Mouse (Mus musculus): ENCODE measurements at regions not wholly inside any gene's neighbourhood (a gene's known extent, or its start where the extent isn't known, plus 50 kb on each side); places are given as distances from the start of the nearest gene placed in this dataset.

DNA sequence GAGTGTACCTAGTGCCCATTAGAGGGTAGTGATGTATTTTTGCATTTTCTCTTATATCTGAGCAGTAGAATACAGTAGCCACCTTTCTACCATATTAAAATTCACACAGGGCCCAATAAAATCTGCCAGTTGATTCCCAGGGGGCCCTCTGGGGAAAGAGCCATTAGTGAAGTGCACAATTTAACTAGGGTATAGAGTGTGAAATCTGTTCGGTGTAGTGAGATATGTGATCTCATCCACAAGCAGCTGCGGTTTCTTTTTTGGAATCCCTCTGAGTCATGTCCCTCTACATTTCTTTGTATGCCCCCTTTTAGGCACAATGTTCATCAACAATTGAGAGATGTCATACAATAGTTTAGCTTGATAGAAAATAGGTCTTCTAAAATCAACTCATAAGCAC, 847.1 kb downstream of the D3Ertd751e start:
- ChIA-PET CTCF (no interaction called here), POLR2A (no interaction called here)

DNA sequence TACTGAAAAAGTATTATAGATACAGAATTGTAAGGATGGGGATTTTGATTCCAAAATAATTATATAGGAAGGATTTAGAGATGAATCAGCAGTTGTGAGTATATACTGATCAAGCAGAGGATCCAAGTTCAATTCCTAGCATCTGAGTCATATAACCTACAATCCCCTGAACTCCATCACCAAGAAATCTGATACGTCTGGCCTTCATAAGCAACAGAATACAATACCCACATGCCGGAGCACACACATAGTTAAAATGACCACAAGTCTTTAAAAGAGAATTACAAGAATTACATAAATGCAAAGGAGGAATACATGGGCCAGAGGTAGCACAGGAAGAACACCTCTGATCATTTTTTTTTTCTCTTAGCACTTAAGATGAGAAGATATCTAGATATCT, 847.7 kb downstream of the D3Ertd751e start:
- POLR2A ChIA-PET: no interaction called here
- CTCF ChIA-PET: no interaction called here

DNA sequence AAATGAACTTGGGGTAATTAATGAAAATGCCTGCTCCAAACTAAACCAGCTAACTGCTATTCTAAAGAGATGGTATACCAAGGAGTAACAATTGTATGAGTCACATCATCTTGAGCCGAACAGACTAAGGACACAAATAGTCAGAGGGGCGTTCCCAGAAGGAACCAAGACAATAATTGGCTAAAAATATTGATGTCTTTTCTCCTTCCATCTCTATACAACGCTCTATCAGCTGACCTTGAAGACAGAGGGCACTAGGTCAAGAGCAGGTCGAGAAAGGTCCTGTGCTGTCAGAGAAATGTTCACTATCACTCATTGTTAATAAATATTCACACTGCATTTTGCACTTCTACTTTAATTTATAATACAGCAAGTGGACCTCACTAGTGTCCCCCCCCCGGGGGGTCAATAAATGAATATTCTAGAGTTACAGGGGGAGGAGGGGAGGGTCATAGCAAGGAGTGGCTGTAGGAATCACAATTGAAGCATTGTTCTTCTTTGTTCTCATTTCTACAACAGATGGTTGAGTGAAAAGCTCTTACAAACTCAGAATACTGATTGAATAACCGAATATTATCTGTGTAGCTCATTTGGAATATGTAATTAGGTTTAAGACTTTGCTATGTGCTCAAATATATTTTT, 851.5 kb downstream of the D3Ertd751e start:
- CTCF ChIA-PET: no interaction called here
- POLR2A ChIA-PET: no interaction called here

- CTCF ChIA-PET: no interaction called here
- POLR2A ChIA-PET: no interaction called here
Observed at GRCm38 (mm10) chr3:42596686-42597085, 854.3 kb downstream of the D3Ertd751e start.

Data from embryonic stem cell, embryonic (primary cell).